In genomic region chr12:107476441-107477291, GRCm38 (mm10) we compare ENCODE assay signal across 25 mouse cellular contexts. TPM values are rescaled to one million over a fixed set of nuclear protein-coding genes. Genes with fewer than 3 reads are reported as not detected.
A peak's percentile ranks its signal among the peaks of the same experiment; 100 is the strongest.
DNase-seq lines count a peak whose midpoint lies in the region; ATAC-seq and TF ChIP-seq lines count a peak whose summit lies in the region.
"Had no signal": no experiment of that assay in that cellular context is flagged by ENCODE, and none has a peak within 500 bp of the region (broad histone marks: within the 10 kb centered on the region; RNA-seq: fewer than 3 reads in every experiment).

No protein-coding gene starts in this region.

- TF ChIP-seq CTCF in hindbrain, postnatal 0 days (IDR thresholded peaks at IDR 0.05; ENCODE audit: low read depth): peak; percentile 5; the same call in 1 of the 2 replicates

- no peaks in the 10 kb centered on the region for H3K27me3 ChIP-seq in forebrain, embryonic 11.5 days (ENCODE audit: control insufficient read depth, insufficient read depth, low read length)
- H3K27me3 ChIP-seq in forebrain, embryonic 15.5 days: no peaks in the 10 kb centered on the region
- H3K27me3 ChIP-seq in hindbrain, postnatal 0 days (ENCODE audit: insufficient read depth, low read length): no peaks in the 10 kb centered on the region
- H3K27me3 ChIP-seq: megakaryocyte, embryonic 14.5 days; Patski had no signal

- ATAC-seq in forebrain, embryonic 11.5 days (replicated peaks; ENCODE audit: low FRiP score): 0 out of 2 replicates have a peak, but pooled peaks have one; percentile 18
- ATAC-seq in forebrain, embryonic 15.5 days (replicated peaks): no peak
- peak; percentile 83 for ATAC-seq in hindbrain, postnatal 0 days
- ATAC-seq: inflammation-experienced regulatory T-cells, adult 6 months; lung, postnatal 0 days; Patski had no signal

- no peak overlapping the region for H3K27ac ChIP-seq in forebrain, embryonic 11.5 days (ENCODE audit: low read depth, low read length)
- H3K27ac ChIP-seq in forebrain, embryonic 15.5 days (replicated peaks): no peak overlapping the region
- H3K27ac ChIP-seq in hindbrain, postnatal 0 days: no peak overlapping the region; the same call in 1 of the 2 replicates
- H3K27ac ChIP-seq: liver, embryonic 14.5 days had no signal

- peaks cover 6% of the 10 kb centered on the region for H3K4me1 ChIP-seq in forebrain, embryonic 11.5 days (replicated peaks; ENCODE audit: control insufficient read depth, insufficient read depth, low read length)
- H3K4me1 ChIP-seq in forebrain, embryonic 15.5 days: peaks cover 6% of the 10 kb centered on the region
- H3K4me1 ChIP-seq in hindbrain, postnatal 0 days (ENCODE audit: insufficient read depth, low read length): no peaks in the 10 kb centered on the region
- H3K4me1 ChIP-seq: megakaryocyte, embryonic 14.5 days had no signal

- H3K4me2 ChIP-seq in forebrain, embryonic 11.5 days (ENCODE audit: low read depth, low read length, severe bottlenecking): no peak overlapping the region
- no peak overlapping the region for H3K4me2 ChIP-seq in forebrain, embryonic 15.5 days (replicated peaks)
- H3K4me2 ChIP-seq in hindbrain, postnatal 0 days (ENCODE audit: low read depth, low read length): no peak overlapping the region

- WGBS in forebrain, embryonic 11.5 days: 27% methylated on average over 12 of the region's 12 CpGs
- WGBS in forebrain, embryonic 15.5 days: 19% methylated on average over 12 of the region's 12 CpGs
- WGBS in hindbrain, postnatal 0 days: 25% methylated on average over 12 of the region's 12 CpGs

- no peak overlapping the region for H3K4me3 ChIP-seq in forebrain, embryonic 11.5 days (ENCODE audit: low read depth, low read length)
- no peak overlapping the region for H3K4me3 ChIP-seq in forebrain, embryonic 15.5 days
- H3K4me3 ChIP-seq in hindbrain, postnatal 0 days (ENCODE audit: low read length): no peak overlapping the region
- H3K4me3 ChIP-seq: megakaryocyte, embryonic 14.5 days had no signal

- no peaks in the 10 kb centered on the region for H3K36me3 ChIP-seq in forebrain, embryonic 11.5 days (ENCODE audit: control insufficient read depth, insufficient read depth, low read length)
- no peaks in the 10 kb centered on the region for H3K36me3 ChIP-seq in forebrain, embryonic 15.5 days
- H3K36me3 ChIP-seq in hindbrain, postnatal 0 days (ENCODE audit: insufficient read depth, low read length): no peaks in the 10 kb centered on the region

- DNase-seq in forebrain, embryonic 11.5 days (ENCODE audit: low spot score): no peak
- peak; percentile 22 for DNase-seq in right cerebral cortex, adult 18-20 months
- DNase-seq in right cerebral cortex, postnatal 36 days (ENCODE audit: low spot score in 2 of 2): no peak
- peak; percentile 24 for DNase-seq in hindbrain, postnatal 0 days (ENCODE audit: low spot score)
- DNase-seq in telencephalon, adult 2 months (ENCODE audit: low read depth, low spot score): peak; percentile 11
- DNase-seq in right cerebral cortex, postnatal 10 days (ENCODE audit: low spot score in 2 of 2): no peak
- DNase-seq in cerebellum, adult 8-10 months: no peak
- DNase-seq: cerebellum, adult 18-20 months; heart, postnatal 10 days; kidney, adult 9 months; kidney, postnatal 4 days had no signal

- H3K9ac ChIP-seq in forebrain, embryonic 11.5 days (ENCODE audit: low read length): no peak overlapping the region
- H3K9ac ChIP-seq in forebrain, embryonic 15.5 days (replicated peaks): no peak overlapping the region
- H3K9ac ChIP-seq in hindbrain, postnatal 0 days (replicated peaks; ENCODE audit: low read length): no peak overlapping the region
- H3K9ac ChIP-seq: liver, embryonic 14.5 days had no signal

- H3K9me3 ChIP-seq in forebrain, embryonic 11.5 days (ENCODE audit: control insufficient read depth, low read length): no peaks in the 10 kb centered on the region
- no peaks in the 10 kb centered on the region for H3K9me3 ChIP-seq in forebrain, embryonic 15.5 days
- H3K9me3 ChIP-seq in hindbrain, postnatal 0 days (ENCODE audit: low read length): no peaks in the 10 kb centered on the region

RNA-seq across cellular contexts. Expression of gene 3110018I06Rik, which starts 11.8 kb away (rescaled TPM):
- polyA plus RNA-seq in forebrain, embryonic 11.5 days (2014; fragmentation: Nextera tagmentation; extraction: Ambion mirVana): not detected in 2 replicates
- polyA plus RNA-seq in forebrain, embryonic 15.5 days (2015; fragmentation: Nextera tagmentation; extraction: Ambion mirVana): not detected in 2 replicates
- not detected in 2 replicates for total RNA-seq in hindbrain, postnatal 0 days (2014; rRNA removed)
- not detected in 2 replicates for polyA plus RNA-seq in hindbrain, postnatal 0 days (2015; fragmentation: Nextera tagmentation; extraction: Ambion mirVana)
- total RNA-seq: gastrocnemius, adult 18-20 months; heart, adult 8-10 months; heart, postnatal 10 days; left cerebral cortex, adult 18-20 months had no signal
- polyA plus RNA-seq: cortical plate, adult 2 months; inflammation-experienced regulatory T-cells, adult 6 months; limb, embryonic 11.5 days; liver, embryonic 14.5 days; lung, postnatal 0 days; neural tube, embryonic 14.5 days; Patski; testis, adult 2 months; urinary bladder, adult 2 months had no signal

Comparison
In these comparisons a context has a peak if more than half of its experiments do, and no peak if none do; other contexts are left out.
1. DNase-seq: peak in right cerebral cortex, adult 18-20 months (single experiment), hindbrain, postnatal 0 days (single experiment) and telencephalon, adult 2 months (single experiment); none in forebrain, embryonic 11.5 days (single experiment), right cerebral cortex, postnatal 36 days (0 of 2), right cerebral cortex, postnatal 10 days (0 of 2) and cerebellum, adult 8-10 months (single experiment).